Mouse (Mus musculus): ENCODE measurements at regions not wholly inside any gene's neighbourhood (a gene's known extent, or its start where the extent isn't known, plus 50 kb on each side); places are given as distances from the start of the nearest gene placed in this dataset.

- TF ChIP-seq CTCF (IDR thresholded peaks at IDR 0.05; ENCODE audit: low read depth) (no peak), EP300 (IDR thresholded peaks at IDR 0.05; ENCODE audit: low read depth) (no peak)
These were observed 72.0 kb upstream of the Kcnj15 start for GRCm38 (mm10) chr16:95185341-95185740.
